ENCODE assay signal across 8 mouse cellular contexts in the genomic region with DNA sequence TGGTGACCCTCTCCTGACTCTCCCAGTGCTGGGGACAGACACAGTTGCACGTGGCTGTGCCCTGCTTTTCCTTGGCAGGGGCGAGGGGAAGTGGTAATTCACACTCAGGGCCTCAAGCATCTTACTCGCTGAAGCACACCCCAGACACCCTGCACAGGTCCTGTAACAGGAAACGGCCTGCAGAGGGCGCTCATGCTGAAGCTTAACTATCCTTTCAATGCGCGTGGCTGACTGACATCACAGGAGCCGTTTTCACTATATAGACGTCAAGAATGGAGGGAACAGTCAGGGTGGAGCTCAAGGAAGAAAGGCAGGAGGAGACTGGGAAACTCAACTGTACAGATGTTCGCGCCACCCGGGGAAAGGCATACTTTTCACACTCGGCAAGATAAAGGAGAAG. TPM values are rescaled to one million over a fixed set of nuclear protein-coding genes. Genes with fewer than 3 reads are reported as not detected.
DNase-seq lines count a peak whose midpoint lies in the region; ATAC-seq and TF ChIP-seq lines count a peak whose summit lies in the region.
"Had no signal": no experiment of that assay in that cellular context is flagged by ENCODE, and none has a peak within 500 bp of the region (broad histone marks: within the 10 kb centered on the region; RNA-seq: fewer than 3 reads in every experiment).

No protein-coding gene starts in this region.

- peaks cover 55% of the 10 kb centered on the region for H3K36me3 ChIP-seq in liver, embryonic 12.5 days
- H3K36me3 ChIP-seq in forebrain, embryonic 16.5 days (ENCODE audit: control insufficient read depth, insufficient read depth): peaks cover 41% of the 10 kb centered on the region
- H3K36me3 ChIP-seq in liver, embryonic 14.5 days (replicated peaks; ENCODE audit: control insufficient read depth, insufficient read depth, low read depth): no peaks in the 10 kb centered on the region; the same call in 1 of the 2 replicates

- H3K4me1 ChIP-seq in liver, embryonic 12.5 days: no peaks in the 10 kb centered on the region
- no peaks in the 10 kb centered on the region for H3K4me1 ChIP-seq in forebrain, embryonic 16.5 days (replicated peaks; ENCODE audit: control insufficient read depth, insufficient read depth, low read length)
- H3K4me1 ChIP-seq in liver, embryonic 14.5 days (replicated peaks; ENCODE audit: control insufficient read depth in 2 of 2, insufficient read depth in 2 of 2, low read length in 1 of 2): no peaks in the 10 kb centered on the region
- H3K4me1 ChIP-seq: neural tube, embryonic 12.5 days had no signal

- ATAC-seq in liver, embryonic 12.5 days: no peak
- peak; percentile 55; the same call in 1 of the 2 replicates for ATAC-seq in forebrain, embryonic 16.5 days
- ATAC-seq in liver, embryonic 14.5 days (ENCODE audit: insufficient read depth): no peak

- no peak overlapping the region for H3K4me3 ChIP-seq in liver, embryonic 12.5 days
- H3K4me3 ChIP-seq in forebrain, embryonic 16.5 days (replicated peaks; ENCODE audit: low read length): no peak overlapping the region
- no peak overlapping the region for H3K4me3 ChIP-seq in liver, embryonic 14.5 days (ENCODE audit: insufficient read depth in 1 of 2, low read depth in 2 of 2, low read length in 2 of 2)
- H3K4me3 ChIP-seq: neural tube, embryonic 12.5 days had no signal

- H3K9me3 ChIP-seq in liver, embryonic 12.5 days (replicated peaks): 0 out of 2 replicates have a peak, but pooled peaks cover 3% of the 10 kb centered on the region
- no peaks in the 10 kb centered on the region for H3K9me3 ChIP-seq in forebrain, embryonic 16.5 days (ENCODE audit: control insufficient read depth, low read length)
- H3K9me3 ChIP-seq in liver, embryonic 14.5 days (ENCODE audit: control insufficient read depth, low read length): no peaks in the 10 kb centered on the region
- H3K9me3 ChIP-seq: neural tube, embryonic 12.5 days had no signal

- H3K27me3 ChIP-seq in liver, embryonic 12.5 days (replicated peaks): no peaks in the 10 kb centered on the region
- no peaks in the 10 kb centered on the region for H3K27me3 ChIP-seq in forebrain, embryonic 16.5 days (replicated peaks; ENCODE audit: control insufficient read depth, insufficient read depth, low read length)
- H3K27me3 ChIP-seq in liver, embryonic 14.5 days (ENCODE audit: control insufficient read depth, insufficient read depth, low read length): no peaks in the 10 kb centered on the region
- H3K27me3 ChIP-seq: neural tube, embryonic 12.5 days had no signal

- TF ChIP-seq CTCF in liver, embryonic 14.5 days (IDR thresholded peaks at IDR 0.05; ENCODE audit: low read depth): peak; percentile 67

- DNase-seq in liver (peak; percentile 46), ZHBTc4 (ENCODE audit: low read depth, low spot score) (peak; percentile 82)
- DNase-seq in cerebellum, adult 18-20 months: peak; percentile 68 to 72
- peak in 2 of 3 experiments; percentile 6 to 9 for DNase-seq in liver, embryonic 14.5 days (ENCODE audit: low read depth in 3 of 3, low spot score in 3 of 3)
- peak; percentile 61 for DNase-seq in retina, postnatal 1 day

- no peak overlapping the region for H3K9ac ChIP-seq in liver, embryonic 12.5 days
- H3K9ac ChIP-seq in forebrain, embryonic 16.5 days (replicated peaks; ENCODE audit: low read depth, low read length): no peak overlapping the region
- no peak overlapping the region for H3K9ac ChIP-seq in liver, embryonic 14.5 days (replicated peaks)
- H3K9ac ChIP-seq: neural tube, embryonic 12.5 days had no signal

- TF ChIP-seq EP300 in liver, embryonic 14.5 days (IDR thresholded peaks at IDR 0.05; ENCODE audit: low read depth): no peak

- no peak overlapping the region for H3K4me2 ChIP-seq in liver, embryonic 12.5 days
- H3K4me2 ChIP-seq in forebrain, embryonic 16.5 days (ENCODE audit: low read length): no peak overlapping the region
- no peak overlapping the region for H3K4me2 ChIP-seq in liver, embryonic 14.5 days (ENCODE audit: low read depth)
- H3K4me2 ChIP-seq: neural tube, embryonic 12.5 days had no signal

- no peak overlapping the region for H3K27ac ChIP-seq in liver, embryonic 12.5 days
- no peak overlapping the region for H3K27ac ChIP-seq in forebrain, embryonic 16.5 days (ENCODE audit: low read length)
- no peak overlapping the region for H3K27ac ChIP-seq in liver, embryonic 14.5 days
- H3K27ac ChIP-seq: neural tube, embryonic 12.5 days had no signal

- 61% methylated on average over 13 of the region's 13 CpGs for WGBS in liver, embryonic 12.5 days (ENCODE audit: insufficient replicate concordance)
- WGBS in forebrain, embryonic 16.5 days: 53% methylated on average over 13 of the region's 13 CpGs
- 57% methylated on average over 13 of the region's 13 CpGs for WGBS in liver, embryonic 14.5 days (ENCODE audit: insufficient replicate concordance)

RNA-seq across cellular contexts. Expression of a gene that starts 23.8 kb away (rescaled TPM):
- 0.10 and 0.32 TPM in 2 replicates for polyA plus RNA-seq in liver, embryonic 12.5 days (2016; fragmentation: Nextera tagmentation; extraction: Ambion mirVana)
- 3.1 and 3.9 TPM in 2 replicates for polyA plus RNA-seq in forebrain, embryonic 16.5 days (2015; fragmentation: Nextera tagmentation; extraction: Ambion mirVana)
- polyA plus RNA-seq in liver, embryonic 14.5 days (2012; rRNA removed): 0.11 and 0.13 TPM in 2 replicates
- 0.09 TPM in 1 of 2 replicates, not detected in the other for polyA plus RNA-seq in liver, embryonic 14.5 days (2014; fragmentation: Nextera tagmentation; extraction: Ambion mirVana)

Comparison
In these comparisons a context has a peak if more than half of its experiments do, and no peak if none do; other contexts are left out.
1. DNase-seq: peak in every context shown above with its lines; median percentile 82 in ZHBTc4; 70 in cerebellum, adult 18-20 months; 61 in retina, postnatal 1 day; 46 in liver; 8 in liver, embryonic 14.5 days.